ENCODE assay signal across 14 mouse cellular contexts in the genomic region with DNA sequence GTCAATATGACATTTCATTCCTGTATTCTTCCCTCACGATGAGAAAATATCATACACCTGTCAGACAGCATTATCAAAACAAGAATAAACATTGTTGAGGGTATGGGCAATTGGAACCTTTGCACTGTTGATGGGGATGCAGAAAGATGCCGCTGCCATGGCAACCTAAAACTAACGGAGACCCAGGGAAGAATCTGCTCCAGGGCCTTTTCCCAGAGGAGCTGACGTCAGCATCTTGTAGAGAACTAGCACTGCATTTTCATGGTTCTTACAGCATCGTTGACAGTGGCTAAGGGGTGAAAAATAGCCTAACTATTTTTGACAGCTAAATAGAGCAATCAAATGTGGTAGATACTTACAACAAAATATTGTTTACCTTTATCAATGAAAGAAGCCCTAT. TPM values are rescaled to one million over a fixed set of nuclear protein-coding genes. Genes with fewer than 3 reads are reported as not detected.
DNase-seq lines count a peak whose midpoint lies in the region; ATAC-seq lines count a peak whose summit lies in the region.
"Had no signal": no experiment of that assay in that cellular context is flagged by ENCODE, and none has a peak within 500 bp of the region (broad histone marks: within the 10 kb centered on the region; RNA-seq: fewer than 3 reads in every experiment).

No protein-coding gene starts in this region.

- peak; percentile 27 for DNase-seq in forebrain, embryonic 14.5 days (ENCODE audit: low spot score)
- peak; percentile 82 for DNase-seq in midbrain, embryonic 14.5 days
- DNase-seq in retina, postnatal 1 day = peak; percentile 69
- DNase-seq in retina, embryonic 14.5 days (ENCODE audit: low spot score) = no peak
- DNase-seq in heart, adult 18-20 months = no peak

- no peak overlapping the region for H3K9ac ChIP-seq in forebrain, embryonic 14.5 days (ENCODE audit: low read length)
- H3K9ac ChIP-seq in forebrain, embryonic 13.5 days = no peak overlapping the region
- no peak overlapping the region for H3K9ac ChIP-seq in midbrain, embryonic 14.5 days (replicated peaks; ENCODE audit: low read length)
- no peak overlapping the region for H3K9ac ChIP-seq in midbrain, embryonic 13.5 days (replicated peaks)
- H3K9ac ChIP-seq: embryonic facial prominence, embryonic 12.5 days; embryonic facial prominence, embryonic 15.5 days; hindbrain, embryonic 14.5 days; intestine, embryonic 15.5 days had no signal

- no peak for ATAC-seq in forebrain, embryonic 14.5 days
- no peak for ATAC-seq in forebrain, embryonic 13.5 days
- ATAC-seq in midbrain, embryonic 14.5 days (ENCODE audit: low FRiP score, low TSS enrichment) = no peak
- ATAC-seq in midbrain, embryonic 13.5 days = no peak
- ATAC-seq: Patski had no signal

- no peak overlapping the region for H3K4me2 ChIP-seq in forebrain, embryonic 14.5 days (ENCODE audit: low read length)
- H3K4me2 ChIP-seq in forebrain, embryonic 13.5 days = no peak overlapping the region
- no peak overlapping the region for H3K4me2 ChIP-seq in midbrain, embryonic 14.5 days (ENCODE audit: low read length)
- no peak overlapping the region for H3K4me2 ChIP-seq in midbrain, embryonic 13.5 days (replicated peaks)
- H3K4me2 ChIP-seq: embryonic facial prominence, embryonic 12.5 days; embryonic facial prominence, embryonic 15.5 days; heart, embryonic 11.5 days; hindbrain, embryonic 14.5 days; intestine, embryonic 15.5 days had no signal

- no peaks in the 10 kb centered on the region for H3K36me3 ChIP-seq in forebrain, embryonic 14.5 days (ENCODE audit: control insufficient read depth, insufficient read depth, low read length)
- H3K36me3 ChIP-seq in forebrain, embryonic 13.5 days (ENCODE audit: poor library complexity, severe bottlenecking) = no peaks in the 10 kb centered on the region
- H3K36me3 ChIP-seq in midbrain, embryonic 14.5 days (ENCODE audit: control insufficient read depth, insufficient read depth, low read length) = no peaks in the 10 kb centered on the region
- no peaks in the 10 kb centered on the region for H3K36me3 ChIP-seq in midbrain, embryonic 13.5 days
- H3K36me3 ChIP-seq: embryonic facial prominence, embryonic 12.5 days; embryonic facial prominence, embryonic 15.5 days; G1E; intestine, embryonic 15.5 days had no signal

- no peak overlapping the region for H3K27ac ChIP-seq in forebrain, embryonic 14.5 days (ENCODE audit: low read depth, low read length)
- H3K27ac ChIP-seq in forebrain, embryonic 13.5 days = no peak overlapping the region
- no peak overlapping the region for H3K27ac ChIP-seq in midbrain, embryonic 14.5 days (replicated peaks; ENCODE audit: low read depth, low read length)
- H3K27ac ChIP-seq in midbrain, embryonic 13.5 days = no peak overlapping the region
- H3K27ac ChIP-seq: embryonic facial prominence, embryonic 12.5 days; embryonic facial prominence, embryonic 15.5 days; hindbrain, embryonic 14.5 days; intestine, embryonic 15.5 days had no signal

- H3K9me3 ChIP-seq in forebrain, embryonic 14.5 days (replicated peaks; ENCODE audit: control insufficient read depth, low read length) = no peaks in the 10 kb centered on the region
- no peaks in the 10 kb centered on the region for H3K9me3 ChIP-seq in forebrain, embryonic 13.5 days (replicated peaks)
- no peaks in the 10 kb centered on the region for H3K9me3 ChIP-seq in midbrain, embryonic 14.5 days (ENCODE audit: control insufficient read depth, low read length)
- H3K9me3 ChIP-seq in midbrain, embryonic 13.5 days = no peaks in the 10 kb centered on the region
- H3K9me3 ChIP-seq: embryonic facial prominence, embryonic 12.5 days; embryonic facial prominence, embryonic 15.5 days; G1E; intestine, embryonic 15.5 days had no signal

- peaks cover 5% of the 10 kb centered on the region; the same call in 1 of the 2 replicates for H3K27me3 ChIP-seq in forebrain, embryonic 14.5 days (replicated peaks; ENCODE audit: control insufficient read depth, insufficient read depth, low read length)
- peaks cover 44% of the 10 kb centered on the region for H3K27me3 ChIP-seq in forebrain, embryonic 13.5 days
- H3K27me3 ChIP-seq in midbrain, embryonic 14.5 days (ENCODE audit: control insufficient read depth, insufficient read depth, low read length) = peaks cover 11% of the 10 kb centered on the region
- peaks cover 41% of the 10 kb centered on the region for H3K27me3 ChIP-seq in midbrain, embryonic 13.5 days
- H3K27me3 ChIP-seq: embryonic facial prominence, embryonic 12.5 days; intestine, embryonic 15.5 days had no signal

- no peaks in the 10 kb centered on the region for H3K4me1 ChIP-seq in forebrain, embryonic 14.5 days (ENCODE audit: control insufficient read depth, insufficient read depth, low read length)
- peaks cover 7% of the 10 kb centered on the region for H3K4me1 ChIP-seq in forebrain, embryonic 13.5 days
- peaks cover 4% of the 10 kb centered on the region for H3K4me1 ChIP-seq in midbrain, embryonic 14.5 days (ENCODE audit: control insufficient read depth, insufficient read depth, low read length)
- peaks cover 9% of the 10 kb centered on the region for H3K4me1 ChIP-seq in midbrain, embryonic 13.5 days (replicated peaks)

- 47% methylated on average over 5 of the region's 5 CpGs for WGBS in forebrain, embryonic 14.5 days
- 46% methylated on average over 5 of the region's 5 CpGs for WGBS in forebrain, embryonic 13.5 days
- WGBS in midbrain, embryonic 14.5 days = 30% methylated on average over 5 of the region's 5 CpGs
- WGBS in midbrain, embryonic 13.5 days = 41% methylated on average over 5 of the region's 5 CpGs

- H3K4me3 ChIP-seq in forebrain, embryonic 14.5 days (ENCODE audit: low read depth, low read length) = no peak overlapping the region
- no peak overlapping the region for H3K4me3 ChIP-seq in forebrain, embryonic 13.5 days
- H3K4me3 ChIP-seq in midbrain, embryonic 14.5 days (replicated peaks; ENCODE audit: low read depth, low read length) = no peak overlapping the region
- no peak overlapping the region for H3K4me3 ChIP-seq in midbrain, embryonic 13.5 days (replicated peaks)
- H3K4me3 ChIP-seq: embryonic facial prominence, embryonic 12.5 days; embryonic facial prominence, embryonic 15.5 days; intestine, embryonic 15.5 days had no signal

RNA-seq across cellular contexts. Expression of gene Ets1, which starts 45.5 kb away (rescaled TPM):
- polyA plus RNA-seq in forebrain, embryonic 14.5 days (2014; fragmentation: Nextera tagmentation; extraction: Ambion mirVana) = 14.5 and 18.1 TPM in 2 replicates
- 16.0 and 16.7 TPM in 2 replicates for polyA plus RNA-seq in forebrain, embryonic 13.5 days (2015; fragmentation: Nextera tagmentation; extraction: Ambion mirVana)
- polyA plus RNA-seq in midbrain, embryonic 14.5 days (2014; fragmentation: Nextera tagmentation; extraction: Ambion mirVana) = 8.3 and 19.6 TPM in 2 replicates
- 18.3 and 18.9 TPM in 2 replicates for polyA plus RNA-seq in midbrain, embryonic 13.5 days (2015; fragmentation: Nextera tagmentation; extraction: Ambion mirVana)
- total RNA-seq in heart, adult 18-20 months (2021) = 10 to 100 TPM; 35.3 to 36.9 TPM
- polyA plus RNA-seq: G1E had no signal

RNA-seq across cellular contexts. Expression of gene Fli1, which starts 47.9 kb away (rescaled TPM):
- polyA plus RNA-seq in forebrain, embryonic 14.5 days (2014; fragmentation: Nextera tagmentation; extraction: Ambion mirVana) = 5.5 and 6.2 TPM in 2 replicates
- polyA plus RNA-seq in forebrain, embryonic 13.5 days (2015; fragmentation: Nextera tagmentation; extraction: Ambion mirVana) = 7.0 TPM in 2 replicates
- polyA plus RNA-seq in midbrain, embryonic 14.5 days (2014; fragmentation: Nextera tagmentation; extraction: Ambion mirVana) = 4.0 and 7.9 TPM in 2 replicates
- 6.2 and 7.1 TPM in 2 replicates for polyA plus RNA-seq in midbrain, embryonic 13.5 days (2015; fragmentation: Nextera tagmentation; extraction: Ambion mirVana)
- total RNA-seq in heart, adult 18-20 months (2021) = 10 to 100 TPM; 17.1 to 19.3 TPM

Comparison
In these comparisons a context has a peak if more than half of its experiments do, and no peak if none do; other contexts are left out.
1. DNase-seq: peak in forebrain, embryonic 14.5 days (single experiment), midbrain, embryonic 14.5 days (single experiment) and retina, postnatal 1 day (single experiment); none in retina, embryonic 14.5 days (single experiment) and heart, adult 18-20 months (0 of 2).